Mouse (Mus musculus) heart, postnatal 0 days (tissue): Measurements from ENCODE around the gene Ppid.

Experiments used
- CTCF ChIP-seq: IDR thresholded peaks from 2 replicates; pipeline ENCODE4 v1.5.1; 2016; ENCODE audit warnings: antibody characterized with exemption, control low read depth, low read depth
- EP300 ChIP-seq: IDR thresholded peaks from 2 replicates; pipeline ENCODE4 v1.6.1; 2016; ENCODE audit warnings: antibody characterized with exemption, low read depth

DNA sequence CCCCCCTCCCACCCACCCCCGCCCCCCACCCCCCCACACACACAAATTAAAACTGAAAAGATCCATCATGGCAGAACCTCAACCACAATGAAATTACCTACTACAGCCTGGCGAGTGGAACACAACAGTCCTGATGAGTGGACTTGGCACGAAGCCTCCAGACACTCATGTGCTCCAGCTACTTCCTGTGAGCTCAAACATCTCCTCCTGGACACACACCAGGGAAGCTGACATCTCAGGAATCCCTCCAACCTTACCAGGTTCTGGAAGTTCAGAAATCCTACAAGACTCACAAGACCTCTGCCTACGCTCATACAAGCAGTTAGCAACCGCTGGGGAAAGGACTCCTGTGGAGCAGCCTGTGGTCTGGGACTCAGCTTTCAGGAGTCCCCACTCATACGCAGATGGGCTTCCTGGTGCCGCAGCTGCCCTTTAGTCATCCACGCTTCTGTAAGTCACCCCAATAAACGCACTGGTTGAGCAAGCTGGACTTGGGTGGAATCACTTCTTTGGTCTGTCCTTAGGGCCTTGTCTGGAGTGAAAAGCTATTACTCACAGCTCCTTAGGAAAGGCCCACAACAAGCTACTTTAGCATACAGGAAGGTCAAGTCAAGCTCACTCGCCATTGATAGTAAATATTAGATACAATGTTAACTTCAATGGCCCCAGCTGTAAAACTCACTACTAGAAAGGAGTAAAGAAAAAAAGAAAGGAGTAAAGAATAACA is 39.2 kb upstream of the Ppid start:
- TF ChIP-seq CTCF (no peak), EP300 (no peak)
